Comparison of ENCODE assay signal across 8 mouse cellular contexts in genomic region chr1:171502388-171503249, GRCm38 (mm10). TPM values are rescaled to one million over a fixed set of nuclear protein-coding genes. Genes with fewer than 3 reads are reported as not detected.
DNase-seq lines count a peak whose midpoint lies in the region; ATAC-seq and TF ChIP-seq lines count a peak whose summit lies in the region.

No protein-coding gene starts in this region.

- H3K79me2 ChIP-seq in heart, adult 2 months (replicated peaks; ENCODE audit: control insufficient read depth, insufficient read depth, low read length): no peaks in the 10 kb centered on the region

- H3K27ac ChIP-seq in cortical plate, adult 2 months (ENCODE audit: insufficient read depth, low read length): no peak overlapping the region
- peak overlapping the region; percentile 88 for H3K27ac ChIP-seq in heart, adult 2 months
- H3K27ac ChIP-seq in lung, embryonic 14.5 days (ENCODE audit: low read depth): peak overlapping the region; percentile 96
- H3K27ac ChIP-seq in neural tube, embryonic 15.5 days (replicated peaks): peak overlapping the region; percentile 97

- no peak overlapping the region; the same call in 1 of the 2 replicates for H3K9ac ChIP-seq in heart, adult 2 months (ENCODE audit: low read depth, low read length)
- no peak overlapping the region for H3K9ac ChIP-seq in lung, embryonic 14.5 days
- H3K9ac ChIP-seq in neural tube, embryonic 15.5 days (replicated peaks): no peak overlapping the region

- H3K27me3 ChIP-seq in Patski: no peaks in the 10 kb centered on the region
- H3K27me3 ChIP-seq in heart, adult 2 months (ENCODE audit: control insufficient read depth, insufficient read depth, low read length): no peaks in the 10 kb centered on the region
- H3K27me3 ChIP-seq in lung, embryonic 14.5 days (ENCODE audit: insufficient read depth, low read length): no peaks in the 10 kb centered on the region
- H3K27me3 ChIP-seq in neural tube, embryonic 15.5 days (replicated peaks): no peaks in the 10 kb centered on the region

- no peaks in the 10 kb centered on the region for H3K9me3 ChIP-seq in lung, embryonic 14.5 days (ENCODE audit: low read depth, low read length)
- no peaks in the 10 kb centered on the region for H3K9me3 ChIP-seq in neural tube, embryonic 15.5 days (replicated peaks)

- no peak for TF ChIP-seq CTCF in Patski (IDR thresholded peaks at IDR 0.05)
- peak; percentile 42 for TF ChIP-seq CTCF in cortical plate, adult 2 months (IDR thresholded peaks at IDR 0.05; ENCODE audit: extremely low read depth, insufficient read depth, low read length)
- TF ChIP-seq CTCF in heart, adult 2 months (IDR thresholded peaks at IDR 0.05): peak; percentile 65
- TF ChIP-seq CTCF in lung, embryonic 14.5 days (IDR thresholded peaks at IDR 0.05; ENCODE audit: low read depth): peak; percentile 64

- peaks cover 1% of the 10 kb centered on the region; the same call in 1 of the 2 replicates for H3K4me1 ChIP-seq in cortical plate, adult 2 months (ENCODE audit: control insufficient read depth, insufficient read depth, low read length)
- no peaks in the 10 kb centered on the region for H3K4me1 ChIP-seq in heart, adult 2 months (ENCODE audit: control insufficient read depth, insufficient read depth, low read length)
- H3K4me1 ChIP-seq in lung, embryonic 14.5 days (ENCODE audit: insufficient read depth): 0 out of 2 replicates have a peak, but pooled peaks cover 3% of the 10 kb centered on the region
- H3K4me1 ChIP-seq in neural tube, embryonic 15.5 days: peaks cover 17% of the 10 kb centered on the region

- 4% methylated on average over 14 of the region's 14 CpGs for WGBS in heart, adult 2 months
- under 1% methylated on average over 14 of the region's 14 CpGs for WGBS in lung, embryonic 14.5 days
- under 1% methylated on average over 14 of the region's 14 CpGs for WGBS in neural tube, embryonic 15.5 days

- ATAC-seq in Patski: peak; percentile 52
- peak; percentile 88 for ATAC-seq in lung, embryonic 14.5 days (ENCODE audit: insufficient read depth)
- ATAC-seq in neural tube, embryonic 15.5 days (ENCODE audit: low FRiP score): peak; percentile 88

- intact Hi-C loops in heart, adult 2 months (cut with DNase I): loop anchor here (2.0 to 10.0 kb wide), 2 partner anchors 398 to 464 kb away; no protein-coding TSS in a partner anchor

- DNase-seq in adrenal gland, adult 2 months: peak; percentile 30
- DNase-seq in adrenal gland, adult 18-20 months (ENCODE audit: low spot score in 2 of 2): no peak
- no peak for DNase-seq in Patski (ENCODE audit: low read depth, low spot score)
- peak; percentile 33 to 45 for DNase-seq in heart, adult 2 months
- DNase-seq in kidney, adult 18-20 months: peak; percentile 44
- peak; percentile 88 for DNase-seq in lung, embryonic 14.5 days

- 0 out of 2 replicates have a peak, but pooled peaks have one; percentile 14 for TF ChIP-seq EP300 in heart, adult 2 months (IDR thresholded peaks at IDR 0.05; ENCODE audit: insufficient read depth, low read depth, low read length)

- CTCF ChIA-PET in Patski (lab: Charles Lee): interaction anchor here (0.8 to 2.0 kb wide), 8 partner anchors 23 to 143 kb away, joined by 3 to 8 read pairs (median 4); no protein-coding TSS in a partner anchor

- TF ChIP-seq POLR2A in cortical plate, adult 2 months (IDR thresholded peaks at IDR 0.05; ENCODE audit: extremely low read depth, insufficient read depth, low read length): no peak
- no peak for TF ChIP-seq POLR2A in heart, adult 2 months (IDR thresholded peaks at IDR 0.05; ENCODE audit: insufficient read depth, low read depth, low read length)

- H3K4me3 ChIP-seq in cortical plate, adult 2 months (ENCODE audit: insufficient read depth, low read length): peak overlapping the region; percentile 83; the same call in 1 of the 2 replicates
- H3K4me3 ChIP-seq in heart, adult 2 months: peak overlapping the region; percentile 66
- H3K4me3 ChIP-seq in lung, embryonic 14.5 days (ENCODE audit: low read depth, low read length): peak overlapping the region; percentile 51
- H3K4me3 ChIP-seq in neural tube, embryonic 15.5 days (replicated peaks): peak overlapping the region; percentile 66

- POLR2A ChIA-PET in Patski (lab: Charles Lee): interaction anchor here (0.6 kb wide), 1 partner anchor 139 kb away, joined by 3 read pairs; no protein-coding TSS in a partner anchor

- in situ Hi-C loops in Patski (cut with MboI; ENCODE audit: low pct_unique_long_range_greater_than_20kb): no loop called here

- H3K4me2 ChIP-seq in lung, embryonic 14.5 days: peak overlapping the region; percentile 54
- H3K4me2 ChIP-seq in neural tube, embryonic 15.5 days: peak overlapping the region; percentile 76

- no peaks in the 10 kb centered on the region for H3K36me3 ChIP-seq in heart, adult 2 months (ENCODE audit: control insufficient read depth, insufficient read depth, low read length)
- no peaks in the 10 kb centered on the region for H3K36me3 ChIP-seq in lung, embryonic 14.5 days (ENCODE audit: insufficient read depth)
- 0 out of 2 replicates have a peak, but pooled peaks cover 13% of the 10 kb centered on the region for H3K36me3 ChIP-seq in neural tube, embryonic 15.5 days

RNA-seq across cellular contexts. Expression of gene Alyref2, which starts 0.7 kb away (rescaled TPM):
- total RNA-seq in adrenal gland, adult 2 months (2021): 1 to 10 TPM; 3.6 to 8.3 TPM
- 2.5 and 4.1 TPM in 2 replicates for polyA plus RNA-seq in adrenal gland, adult 2 months (2012; rRNA removed)
- total RNA-seq in adrenal gland, adult 18-20 months (2021): 1 to 10 TPM; 5.7 to 6.5 TPM
- polyA plus RNA-seq in Patski (2021): 5.5 TPM
- 5.4 and 7.9 TPM in 2 replicates for polyA plus RNA-seq in cortical plate, adult 2 months (2012; rRNA removed)
- 1 to 10 TPM; 1.6 to 2.2 TPM for total RNA-seq in heart, adult 2 months (2021)
- 2.5 TPM in 2 replicates for polyA plus RNA-seq in heart, adult 2 months (2012; rRNA removed)
- polyA plus RNA-seq in lung, embryonic 14.5 days (2014; fragmentation: Nextera tagmentation; extraction: Ambion mirVana): 10.1 and 11.0 TPM in 2 replicates
- polyA plus RNA-seq in neural tube, embryonic 15.5 days (2015; fragmentation: Nextera tagmentation; extraction: Ambion mirVana): 30.6 and 34.7 TPM in 2 replicates

RNA-seq across cellular contexts. Expression of gene Itln1, which starts 32.5 kb away (rescaled TPM):
- total RNA-seq in adrenal gland, adult 2 months (2021): not detected
- not detected in 2 replicates for polyA plus RNA-seq in adrenal gland, adult 2 months (2012; rRNA removed)
- total RNA-seq in adrenal gland, adult 18-20 months (2021): not detected
- polyA plus RNA-seq in Patski (2021): 1.0 TPM
- polyA plus RNA-seq in cortical plate, adult 2 months (2012; rRNA removed): not detected in 2 replicates
- total RNA-seq in heart, adult 2 months (2021): not detected
- polyA plus RNA-seq in heart, adult 2 months (2012; rRNA removed): 0.16 TPM in 1 of 2 replicates, not detected in the other
- not detected in 2 replicates for polyA plus RNA-seq in lung, embryonic 14.5 days (2014; fragmentation: Nextera tagmentation; extraction: Ambion mirVana)
- not detected in 2 replicates for polyA plus RNA-seq in neural tube, embryonic 15.5 days (2015; fragmentation: Nextera tagmentation; extraction: Ambion mirVana)

RNA-seq across cellular contexts. Expression of gene Cd244a, which starts 56.4 kb away (rescaled TPM):
- total RNA-seq in adrenal gland, adult 2 months (2021): 1 to 10 TPM in 1 of 2 experiments, under 1 TPM in 1; 0.84 to 1.2 TPM
- 0.12 and 0.15 TPM in 2 replicates for polyA plus RNA-seq in adrenal gland, adult 2 months (2012; rRNA removed)
- under 1 TPM; 0.50 to 0.80 TPM for total RNA-seq in adrenal gland, adult 18-20 months (2021)
- not detected for polyA plus RNA-seq in Patski (2021)
- 0.06 TPM in 1 of 2 replicates, not detected in the other for polyA plus RNA-seq in cortical plate, adult 2 months (2012; rRNA removed)
- total RNA-seq in heart, adult 2 months (2021): under 1 TPM; 0.21 to 0.36 TPM
- 0.29 and 0.88 TPM in 2 replicates for polyA plus RNA-seq in heart, adult 2 months (2012; rRNA removed)
- 0.31 TPM in 1 of 2 replicates, not detected in the other for polyA plus RNA-seq in lung, embryonic 14.5 days (2014; fragmentation: Nextera tagmentation; extraction: Ambion mirVana)
- 0.09 and 1.9 TPM in 2 replicates for polyA plus RNA-seq in neural tube, embryonic 15.5 days (2015; fragmentation: Nextera tagmentation; extraction: Ambion mirVana)

Comparison
In these comparisons a context has a peak if more than half of its experiments do, and no peak if none do; other contexts are left out.
1. DNase-seq: peak in adrenal gland, adult 2 months (single experiment), heart, adult 2 months (2 of 2), kidney, adult 18-20 months (single experiment) and lung, embryonic 14.5 days (single experiment); none in adrenal gland, adult 18-20 months (0 of 2) and Patski (single experiment).
2. Peak in every context shown above with its lines, with median percentiles within 50 percentile points of each other: ATAC-seq and H3K4me3 ChIP-seq.